Mouse (Mus musculus) olfactory bulb, adult 2 months (tissue): ENCODE data around the gene Htr1b.

Experiments used
- CTCF ChIP-seq: fragments of 200-500 bp; IDR thresholded peaks from 2 replicates; pipeline ENCODE4 v1.5.1; 2012; ENCODE audit warnings: low read depth, mild to moderate bottlenecking, low read length, moderate library complexity; ENCODE audit not compliant: insufficient read depth
- POLR2A ChIP-seq: fragments of 200-500 bp; IDR thresholded peaks from 2 replicates; pipeline ENCODE4 v1.6.1; 2012; ENCODE audit warnings: mild to moderate bottlenecking, low read depth, low read length, moderate library complexity; ENCODE audit not compliant: insufficient read depth

- TF ChIP-seq CTCF (no peak), POLR2A (no peak)
Observed at GRCm38 (mm10) chr9:81632736-81633436, 742 bp downstream of the Htr1b start.
